Mouse (Mus musculus): ENCODE data around the gene Paxx. TPM values are rescaled to one million over a fixed set of nuclear protein-coding genes. Genes with fewer than 3 reads are reported as not detected.
"Not testable (repeated sequence)": the region's sequence is repeated elsewhere in the genome, so short reads cannot be mapped to it uniquely, and the experiment has no call there.

Paxx gene
- polyA plus RNA-seq, 1 experiment from 2014 or later: 119 TPM

DNA sequence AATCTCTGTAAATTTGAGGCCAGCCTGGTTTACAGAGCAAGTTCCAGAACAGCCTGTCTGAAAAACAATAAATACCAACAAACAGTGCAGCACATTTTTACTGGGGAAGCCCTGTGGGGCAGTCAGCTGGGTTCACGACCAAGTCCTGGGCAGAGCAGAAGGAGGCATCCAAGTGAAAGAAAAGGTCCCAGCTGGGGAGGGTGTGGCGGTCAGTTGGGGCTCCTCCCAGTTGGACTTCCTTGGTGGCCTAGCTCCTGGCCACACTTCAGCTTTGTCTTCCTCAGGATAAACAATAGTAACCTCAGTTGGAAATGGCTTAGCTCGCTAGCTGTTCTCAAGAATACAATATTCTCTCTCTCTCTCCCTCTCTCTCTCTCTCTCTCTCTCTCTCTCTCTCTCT, 43.5 kb downstream of the Paxx start:
- Histone ChIP-seq H3K9ac (no peak overlapping the region), H3K4me2 (no peak overlapping the region), H3K27ac (replicated peaks) (no peak overlapping the region), H3K9me3 (no peaks in the 10 kb centered on the region), H3K4me3 (no peak overlapping the region), H3K27me3 (no peaks in the 10 kb centered on the region), H3K36me3 (peaks cover 11% of the 10 kb centered on the region; the same call in 1 of the 2 replicates), H3K4me1 (replicated peaks) (no peaks in the 10 kb centered on the region)
- no peak for ATAC-seq (ENCODE audit: low FRiP score, low read depth)
- WGBS: 17% methylated on average over 3 of the region's 3 CpGs

DNA sequence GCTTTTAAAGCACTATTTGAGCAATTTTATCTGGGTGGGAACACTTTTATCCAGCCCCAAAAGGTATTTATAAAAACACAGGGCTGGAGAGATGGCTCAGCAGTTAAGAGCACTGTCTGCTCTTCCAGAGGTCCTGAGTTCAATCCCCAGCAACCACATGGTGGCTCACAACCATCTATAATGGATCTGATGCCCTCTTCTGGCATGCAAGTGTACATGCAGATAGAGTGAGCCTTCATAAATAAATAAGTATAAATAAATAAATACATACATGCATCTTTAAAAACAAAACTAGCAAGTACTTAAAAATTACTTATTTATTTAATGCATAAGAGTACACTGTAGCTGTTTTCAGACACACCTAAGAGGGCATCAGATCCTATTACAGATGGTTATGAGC, 47.5 kb downstream of the Paxx start:
- not testable (repeated sequence) for H3K4me3 ChIP-seq; H3K4me2 ChIP-seq; H3K4me1 ChIP-seq (replicated peaks); H3K27me3 ChIP-seq; H3K9me3 ChIP-seq; ATAC-seq (ENCODE audit: low FRiP score, low read depth); H3K9ac ChIP-seq; H3K27ac ChIP-seq (replicated peaks)
- peaks cover 40% of the 10 kb centered on the region for H3K36me3 ChIP-seq

DNA sequence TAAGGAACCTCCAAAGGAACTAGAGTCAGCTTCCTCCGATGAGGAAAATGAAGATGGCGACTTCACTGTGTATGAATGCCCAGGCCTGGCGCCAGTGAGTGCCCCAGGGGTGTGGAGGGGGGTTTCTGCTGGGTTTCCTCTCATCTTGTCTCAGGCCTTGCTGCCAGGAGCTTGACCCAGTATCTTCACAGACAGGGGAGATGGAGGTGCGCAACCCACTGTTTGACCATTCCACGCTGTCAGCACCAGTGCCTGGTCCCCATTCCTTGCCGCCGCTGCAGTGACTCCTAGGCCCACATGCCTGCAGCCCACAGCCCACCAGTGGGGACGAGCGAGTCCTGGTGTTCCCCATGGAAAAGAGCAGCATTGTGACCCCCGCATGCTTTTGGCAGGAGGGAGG, 52.0 kb downstream of the Paxx start:
- Histone ChIP-seq H3K27me3 (no peaks in the 10 kb centered on the region), H3K36me3 (peaks cover 51% of the 10 kb centered on the region), H3K4me1 (replicated peaks) (peaks cover 22% of the 10 kb centered on the region), H3K9me3 (no peaks in the 10 kb centered on the region), H3K4me3 (no peak overlapping the region), H3K4me2 (no peak overlapping the region), H3K9ac (no peak overlapping the region), H3K27ac (replicated peaks) (no peak overlapping the region)
- ATAC-seq (ENCODE audit: low FRiP score, low read depth): no peak
- WGBS: 93% methylated on average over 10 of the region's 10 CpGs

Small RNA genes lying within 50 kb of the gene (microRNA-seq; reads per million reads assigned to microRNA genes)
- gene Mir3087: not detected

Other genes starting within 250 kb of the Paxx start
- 108 and 112 TPM in 2 replicates for gene Nelfb, start 249.6 kb downstream of the Paxx start, polyA plus RNA-seq (2015; fragmentation: Nextera tagmentation; extraction: Ambion mirVana)
- gene Stpg3, start 246.5 kb downstream of the Paxx start, polyA plus RNA-seq (2015; fragmentation: Nextera tagmentation; extraction: Ambion mirVana): not detected in 2 replicates
- gene Fam166a, start 242.3 kb downstream of the Paxx start, polyA plus RNA-seq (2015; fragmentation: Nextera tagmentation; extraction: Ambion mirVana): 0.70 and 0.72 TPM in 2 replicates
- 444 and 468 TPM in 2 replicates for gene Tubb4b, start 236.4 kb downstream of the Paxx start, polyA plus RNA-seq (2015; fragmentation: Nextera tagmentation; extraction: Ambion mirVana)
- gene Slc34a3, start 226.7 kb downstream of the Paxx start, polyA plus RNA-seq (2015; fragmentation: Nextera tagmentation; extraction: Ambion mirVana): not detected in 2 replicates
- not detected in 2 replicates for gene Rnf224, start 224.3 kb downstream of the Paxx start, polyA plus RNA-seq (2015; fragmentation: Nextera tagmentation; extraction: Ambion mirVana)
- 145 and 177 TPM in 2 replicates for gene Rnf208, start 218.8 kb downstream of the Paxx start, polyA plus RNA-seq (2015; fragmentation: Nextera tagmentation; extraction: Ambion mirVana)
- 0.23 TPM in 1 of 2 replicates, not detected in the other for gene Cysrt1, start 218.6 kb downstream of the Paxx start, polyA plus RNA-seq (2015; fragmentation: Nextera tagmentation; extraction: Ambion mirVana)
- 4.9 and 6.3 TPM in 2 replicates for gene AL732309.1, start 214.2 kb downstream of the Paxx start, polyA plus RNA-seq (2015; fragmentation: Nextera tagmentation; extraction: Ambion mirVana)
- gene Tmem203, start 205.7 kb downstream of the Paxx start, polyA plus RNA-seq (2015; fragmentation: Nextera tagmentation; extraction: Ambion mirVana): 13.4 and 13.8 TPM in 2 replicates
- gene Tprn, start 198.5 kb downstream of the Paxx start, polyA plus RNA-seq (2015; fragmentation: Nextera tagmentation; extraction: Ambion mirVana): 17.1 and 21.5 TPM in 2 replicates
- gene Ssna1, start 188.7 kb downstream of the Paxx start, polyA plus RNA-seq (2015; fragmentation: Nextera tagmentation; extraction: Ambion mirVana): 171 and 183 TPM in 2 replicates
- 139 and 143 TPM in 2 replicates for gene Anapc2, start 188.6 kb downstream of the Paxx start, polyA plus RNA-seq (2015; fragmentation: Nextera tagmentation; extraction: Ambion mirVana)
- gene Tmem210, start 172.9 kb downstream of the Paxx start, polyA plus RNA-seq (2015; fragmentation: Nextera tagmentation; extraction: Ambion mirVana): not detected in 2 replicates
- 0.18 TPM in 1 of 2 replicates, not detected in the other for gene Lrrc26, start 171.2 kb downstream of the Paxx start, polyA plus RNA-seq (2015; fragmentation: Nextera tagmentation; extraction: Ambion mirVana)
- gene Grin1, start 141.9 kb downstream of the Paxx start, polyA plus RNA-seq (2015; fragmentation: Nextera tagmentation; extraction: Ambion mirVana): 58.4 and 61.3 TPM in 2 replicates
- 43.6 and 45.2 TPM in 2 replicates for gene Man1b1, start 128.8 kb downstream of the Paxx start, polyA plus RNA-seq (2015; fragmentation: Nextera tagmentation; extraction: Ambion mirVana)
- gene Dpp7, start 104.7 kb downstream of the Paxx start, polyA plus RNA-seq (2015; fragmentation: Nextera tagmentation; extraction: Ambion mirVana): 24.4 and 24.9 TPM in 2 replicates
- gene Uap1l1, start 95.4 kb downstream of the Paxx start, polyA plus RNA-seq (2015; fragmentation: Nextera tagmentation; extraction: Ambion mirVana): 5.1 and 6.4 TPM in 2 replicates
- gene Sapcd2, start 88.8 kb downstream of the Paxx start, polyA plus RNA-seq (2015; fragmentation: Nextera tagmentation; extraction: Ambion mirVana): 11.8 and 13.8 TPM in 2 replicates
- gene Entpd2, start 65.2 kb downstream of the Paxx start, polyA plus RNA-seq (2015; fragmentation: Nextera tagmentation; extraction: Ambion mirVana): 3.7 and 7.0 TPM in 2 replicates
- 424 and 493 TPM in 2 replicates for gene Npdc1, start 61.7 kb downstream of the Paxx start, polyA plus RNA-seq (2015; fragmentation: Nextera tagmentation; extraction: Ambion mirVana)
- gene Fut7, start 37.8 kb downstream of the Paxx start, polyA plus RNA-seq (2015; fragmentation: Nextera tagmentation; extraction: Ambion mirVana): 0.08 TPM in 1 of 2 replicates, not detected in the other
- 15.0 and 15.1 TPM in 2 replicates for gene Abca2, start 32.4 kb downstream of the Paxx start, polyA plus RNA-seq (2015; fragmentation: Nextera tagmentation; extraction: Ambion mirVana)
- gene Clic3, start 4.3 kb downstream of the Paxx start, polyA plus RNA-seq (2015; fragmentation: Nextera tagmentation; extraction: Ambion mirVana): 3.7 and 4.3 TPM in 2 replicates
- gene Ptgds, start 9.0 kb upstream of the Paxx start, polyA plus RNA-seq (2015; fragmentation: Nextera tagmentation; extraction: Ambion mirVana): 647 and 983 TPM in 2 replicates
- gene Lcn12, start 32.8 kb upstream of the Paxx start, polyA plus RNA-seq (2015; fragmentation: Nextera tagmentation; extraction: Ambion mirVana): not detected in 2 replicates
- 120 and 143 TPM in 2 replicates for gene Fbxw5, start 39.7 kb upstream of the Paxx start, polyA plus RNA-seq (2015; fragmentation: Nextera tagmentation; extraction: Ambion mirVana)
- gene C8g, start 40.6 kb upstream of the Paxx start, polyA plus RNA-seq (2015; fragmentation: Nextera tagmentation; extraction: Ambion mirVana): 5.8 and 6.1 TPM in 2 replicates
- gene Traf2, start 85.8 kb upstream of the Paxx start, polyA plus RNA-seq (2015; fragmentation: Nextera tagmentation; extraction: Ambion mirVana): 16.5 and 19.4 TPM in 2 replicates
- 375 and 378 TPM in 2 replicates for gene Edf1, start 96.8 kb upstream of the Paxx start, polyA plus RNA-seq (2015; fragmentation: Nextera tagmentation; extraction: Ambion mirVana)
- 1.6 and 2.1 TPM in 2 replicates for gene Mamdc4, start 113.8 kb upstream of the Paxx start, polyA plus RNA-seq (2015; fragmentation: Nextera tagmentation; extraction: Ambion mirVana)
- 159 and 169 TPM in 2 replicates for gene Phpt1, start 114.1 kb upstream of the Paxx start, polyA plus RNA-seq (2015; fragmentation: Nextera tagmentation; extraction: Ambion mirVana)
- 14.5 and 16.5 TPM in 2 replicates for gene Ajm1, start 120.7 kb upstream of the Paxx start, polyA plus RNA-seq (2015; fragmentation: Nextera tagmentation; extraction: Ambion mirVana)
- gene Rabl6, start 147.4 kb upstream of the Paxx start, polyA plus RNA-seq (2015; fragmentation: Nextera tagmentation; extraction: Ambion mirVana): 70.0 and 73.5 TPM in 2 replicates
- 0.27 and 0.45 TPM in 2 replicates for gene Ccdc183, start 156.6 kb upstream of the Paxx start, polyA plus RNA-seq (2015; fragmentation: Nextera tagmentation; extraction: Ambion mirVana)
- gene Tmem141, start 160.9 kb upstream of the Paxx start, polyA plus RNA-seq (2015; fragmentation: Nextera tagmentation; extraction: Ambion mirVana): 47.0 and 57.8 TPM in 2 replicates
- 3.7 and 4.6 TPM in 2 replicates for gene Fcna, start 166.9 kb upstream of the Paxx start, polyA plus RNA-seq (2015; fragmentation: Nextera tagmentation; extraction: Ambion mirVana)
- not detected in 2 replicates for gene Lcn8, start 192.0 kb upstream of the Paxx start, polyA plus RNA-seq (2015; fragmentation: Nextera tagmentation; extraction: Ambion mirVana)
- gene Lcn5, start 196.9 kb upstream of the Paxx start, polyA plus RNA-seq (2015; fragmentation: Nextera tagmentation; extraction: Ambion mirVana): not detected in 2 replicates
- not detected in 2 replicates for gene Lcn6, start 215.7 kb upstream of the Paxx start, polyA plus RNA-seq (2015; fragmentation: Nextera tagmentation; extraction: Ambion mirVana)
- not detected in 2 replicates for gene Lcn10, start 221.6 kb upstream of the Paxx start, polyA plus RNA-seq (2015; fragmentation: Nextera tagmentation; extraction: Ambion mirVana)
- not detected in 2 replicates for gene Obp2a, start 238.9 kb upstream of the Paxx start, polyA plus RNA-seq (2015; fragmentation: Nextera tagmentation; extraction: Ambion mirVana)
- 149 and 164 TPM in 2 replicates for gene Bmyc, start 245.6 kb upstream of the Paxx start, polyA plus RNA-seq (2015; fragmentation: Nextera tagmentation; extraction: Ambion mirVana)

All from hindbrain, embryonic 15.5 days (tissue).